Mouse (Mus musculus) B cell, adult 2 months (primary cell): ENCODE data around the gene Cacna2d3.

ENCODE experiments used
- DNase-seq, 2 experiments: peaks; one replicate each; pipeline ENCODE4 v3.0.0; 2022

Gene Cacna2d3

GRCm38 (mm10) chr14:28892530-28892929 lies 829.1 kb downstream of the Cacna2d3 start:
- no peak for DNase-seq

DNA sequence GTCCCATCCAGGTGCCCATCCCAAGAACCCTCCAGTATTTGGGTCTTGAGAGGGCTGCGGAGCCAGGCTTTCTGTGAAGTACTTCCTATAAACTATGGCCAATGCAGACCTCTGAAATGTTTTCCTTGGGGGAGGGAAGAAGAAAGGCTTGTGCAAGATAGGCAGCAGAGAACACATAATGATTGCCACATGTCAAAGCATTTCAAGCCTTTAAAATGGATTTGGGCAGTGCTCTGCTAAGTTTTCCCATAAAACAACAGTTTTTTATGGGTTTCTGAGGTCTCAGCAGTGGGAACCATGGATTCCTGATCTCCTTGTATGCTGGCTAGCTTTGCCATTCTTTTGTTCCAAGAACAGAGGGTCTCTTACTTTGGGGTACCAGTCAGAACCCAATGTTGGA lies 834.3 kb downstream of the Cacna2d3 start:
- no peak for DNase-seq

- DNase-seq: no peak
Measured at GRCm38 (mm10) chr14:28886661-28887060, 835.0 kb downstream of the Cacna2d3 start.

DNA sequence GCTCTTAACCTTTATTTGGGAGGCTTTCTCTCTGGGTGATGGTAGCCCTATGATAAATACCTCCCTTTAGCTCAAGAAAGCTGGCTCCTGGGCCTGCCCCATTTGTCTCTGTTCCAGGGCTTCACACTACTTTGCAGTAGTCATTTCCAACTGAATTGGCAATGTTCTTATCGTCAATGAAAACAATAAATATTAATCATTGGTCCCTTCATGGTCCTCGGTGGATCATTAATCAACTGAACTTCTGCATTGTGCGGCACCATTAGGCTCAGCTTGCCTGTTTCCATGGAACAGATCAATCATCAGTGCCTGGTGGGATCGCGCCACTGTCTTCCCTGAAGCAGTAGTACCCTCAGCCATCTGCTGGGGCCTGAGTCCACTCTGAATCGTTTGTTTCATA lies 850.7 kb downstream of the Cacna2d3 start:
- no peak for DNase-seq

DNA sequence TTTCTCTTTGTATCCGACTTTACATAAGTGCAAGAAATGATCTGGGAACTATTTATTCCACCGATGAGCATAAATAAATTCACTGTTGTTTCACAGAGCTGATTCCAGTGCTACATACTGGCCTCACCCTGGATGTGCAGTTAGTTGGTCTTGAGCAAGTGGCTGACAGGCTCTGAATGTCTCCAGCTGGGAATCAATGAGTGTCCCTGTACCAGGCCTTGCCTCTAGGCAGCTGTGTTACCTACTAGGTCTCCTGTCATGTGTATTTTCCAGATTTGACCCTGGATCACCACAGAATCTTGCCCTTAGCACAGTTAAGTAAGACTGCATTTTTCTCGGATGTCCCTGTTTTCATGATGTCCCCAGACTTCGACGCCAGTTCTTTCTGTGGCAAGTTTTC lies 851.3 kb downstream of the Cacna2d3 start:
- DNase-seq: no peak

DNA sequence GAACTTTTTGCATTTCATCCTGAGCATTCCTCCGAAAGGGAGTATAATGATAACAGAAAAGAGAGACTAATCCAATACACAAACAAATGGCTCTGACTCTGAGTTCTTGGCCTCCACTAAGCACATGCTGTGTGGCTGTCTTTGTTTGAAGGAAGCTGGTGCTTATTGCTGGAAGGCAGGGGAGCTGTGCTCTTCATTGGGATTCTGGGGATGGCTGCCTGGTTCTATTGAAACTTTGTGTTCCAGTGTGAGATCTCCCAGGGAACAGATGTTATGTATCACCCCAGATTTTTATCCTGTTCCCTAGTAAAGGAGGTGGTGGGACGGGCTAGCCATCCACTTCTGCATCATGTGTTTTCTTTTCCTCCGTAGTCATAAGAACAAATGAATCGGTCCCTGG lies 856.7 kb downstream of the Cacna2d3 start:
- no peak for DNase-seq

DNA sequence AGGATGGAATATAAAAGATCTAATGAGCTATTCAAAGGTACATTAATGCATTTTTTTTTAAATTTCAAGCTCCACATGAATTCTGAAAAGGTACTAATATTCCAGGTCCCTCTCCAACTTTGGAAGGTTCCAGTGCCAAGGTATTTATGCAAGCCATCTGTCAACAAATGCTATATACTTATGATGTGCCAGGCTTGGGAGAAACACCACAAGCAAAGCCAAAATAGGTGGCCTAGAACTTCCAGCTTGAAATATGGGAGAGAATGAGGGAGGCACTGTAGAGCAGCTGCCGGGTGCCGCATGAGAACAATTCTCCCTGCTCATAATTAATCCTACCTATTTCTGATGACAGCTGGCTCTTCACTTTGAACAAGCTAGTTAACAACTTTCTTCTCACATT lies 860.5 kb downstream of the Cacna2d3 start:
- DNase-seq: no peak
